Mouse (Mus musculus) midbrain, embryonic 14.5 days (tissue): Measurements from ENCODE around the gene Cul5. TPM values are rescaled to one million over a fixed set of nuclear protein-coding genes. Genes with fewer than 3 reads are reported as not detected.
A peak's percentile ranks its signal among the peaks of the same experiment; 100 is the strongest.

ENCODE experiments used
- ATAC-seq: fragments of 200-750 bp; cut with Nextera tagmentation; 2 replicates; pipeline ENCODE4 v1.8.0; 2017; ENCODE audit warnings: moderate number of reproducible peaks, moderate library complexity; ENCODE audit not compliant: low FRiP score, low TSS enrichment
- DNase-seq: peaks from one replicate; pipeline ENCODE4 v3.0.0-alpha.2; 2015
- H3K27ac ChIP-seq: fragments of 300-500 bp; sonication (generic); replicated peaks from 2 replicates; pipeline ENCODE4 v1.5.1; 2014; ENCODE audit warnings: mild to moderate bottlenecking, low read depth, low read length, moderate library complexity
- H3K27me3 ChIP-seq: fragments of 300-500 bp; sonication (generic); 2 replicates; pipeline ENCODE4 v1.6.1; 2014; ENCODE audit warnings: low read length, control low read depth, mixed read lengths; ENCODE audit not compliant: control insufficient read depth, insufficient read depth
- H3K36me3 ChIP-seq: fragments of 300-500 bp; sonication (generic); 2 replicates; pipeline ENCODE4 v1.6.1; 2014; ENCODE audit warnings: low read length, control low read depth; ENCODE audit not compliant: control insufficient read depth, insufficient read depth
- H3K4me1 ChIP-seq: fragments of 300-500 bp; sonication (generic); 2 replicates; pipeline ENCODE4 v1.6.1; 2014; ENCODE audit warnings: mild to moderate bottlenecking, antibody characterized with exemption, low read length, control low read depth; ENCODE audit not compliant: control insufficient read depth, insufficient read depth
- H3K4me2 ChIP-seq: fragments of 300-500 bp; sonication (generic); 2 replicates; pipeline ENCODE4 v1.6.1; 2014; ENCODE audit warnings: mild to moderate bottlenecking, low read length, moderate library complexity
- H3K4me3 ChIP-seq: fragments of 300-500 bp; sonication (generic); replicated peaks from 2 replicates; pipeline ENCODE4 v1.5.1; 2014; ENCODE audit warnings: low read depth, low read length
- H3K9ac ChIP-seq: fragments of 300-500 bp; sonication (generic); replicated peaks from 2 replicates; pipeline ENCODE4 v1.6.1; 2014; ENCODE audit warnings: mild to moderate bottlenecking, low read length, moderate library complexity
- H3K9me3 ChIP-seq: fragments of 300-500 bp; sonication (generic); 2 replicates; pipeline ENCODE4 v1.6.1; 2016; ENCODE audit warnings: low read length, control low read depth, mixed read lengths; ENCODE audit not compliant: control insufficient read depth
- WGBS: fragments of 180-500 bp; shearing (Covaris S2); extraction: QIAGEN DNeasy Blood & Tissue Kit; methylation state at CpG from one replicate; pipeline ENCODE4 v1.1.7; 2014; 5-methylcytosine and 5-hydroxymethylcytosine counted together
- polyA plus RNA-seq: library from polyadenylated mRNA; unstranded; fragments of >200 nt; fragmentation: Nextera tagmentation; extraction: Ambion mirVana; gene quantifications from 2 replicates; pipeline ENCODE4 v1.2.1, GENCODE M21; 2014

Gene Cul5
- 64.1 and 69.3 TPM in 2 replicates for polyA plus RNA-seq

- Histone ChIP-seq H3K27ac (no peak within 1 kb of the TSS), H3K9ac (no peak within 1 kb of the TSS), H3K27me3 (no peaks in the 10 kb centered on the region), H3K36me3 (no peaks in the 10 kb centered on the region), H3K9me3 (no peaks in the 10 kb centered on the region), H3K4me3 (no peak within 1 kb of the TSS), H3K4me1 (peaks cover 16% of the 10 kb centered on the region), H3K4me2 (no peak within 1 kb of the TSS)
- DNase-seq (peak; percentile 47), ATAC-seq (no peak)
- WGBS: 56% methylated on average over 5 of the region's 5 CpGs
Observed at GRCm38 (mm10) chr9:53669680-53670219, at the start of gene Cul5. Gene Cul5, minus strand, starts transcription at chr9:53670014.

DNA sequence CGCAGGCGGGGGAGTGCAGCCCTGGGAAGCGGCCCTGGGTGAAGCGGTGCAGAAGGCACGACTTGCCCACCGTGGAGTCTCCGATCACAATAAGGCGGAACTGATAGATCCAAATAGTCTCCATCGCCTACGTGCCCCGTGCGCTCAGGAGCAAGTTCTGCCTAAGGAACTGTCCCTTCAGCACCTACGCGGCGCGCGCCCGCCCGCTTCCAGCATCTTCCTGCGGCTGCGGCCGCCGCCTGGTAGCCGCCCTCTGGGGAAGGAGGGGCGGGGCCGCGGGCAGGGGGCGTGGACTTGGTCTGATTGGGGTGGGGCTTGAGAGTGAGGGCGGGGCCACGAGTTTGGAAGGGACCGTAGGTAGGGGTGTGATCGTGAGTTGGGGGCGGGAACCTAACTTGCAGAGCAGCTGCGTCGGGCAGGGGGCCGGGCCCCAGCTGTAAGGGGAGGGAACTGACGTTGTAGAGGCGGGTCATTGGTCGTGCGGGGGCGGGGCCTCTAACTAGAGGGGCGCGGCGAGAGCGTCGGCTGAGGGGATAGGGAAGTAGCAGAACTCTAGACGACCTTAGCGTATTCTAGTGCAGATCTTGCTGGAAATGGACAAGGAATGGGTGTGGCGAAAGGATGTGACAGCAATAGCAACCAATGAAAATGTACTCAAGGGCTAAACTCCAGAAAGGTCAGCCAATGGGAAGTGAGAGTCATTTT lies 36.3 kb upstream of the Cul5 start, which contains the start of gene Rab39:
Rab39 (minus strand) TSS at position 241 of the 705 bp plus-strand sequence.
- no peaks in the 10 kb centered on the region for H3K27me3 ChIP-seq
- H3K27ac ChIP-seq: 0 out of 2 replicates have a peak within 1 kb of the TSS, but pooled peaks have one; percentile 26
- H3K4me1 ChIP-seq: peaks cover 5% of the 10 kb centered on the region; the same call in 1 of the 2 replicates
- H3K9ac ChIP-seq: peak within 1 kb of the TSS; percentile 65
- peak within 1 kb of the TSS; percentile 75 for H3K4me2 ChIP-seq
- under 1% methylated on average over 49 of the region's 49 CpGs for WGBS
- no peaks in the 10 kb centered on the region for H3K9me3 ChIP-seq
- H3K36me3 ChIP-seq: no peaks in the 10 kb centered on the region
- peak within 1 kb of the TSS; percentile 65 for H3K4me3 ChIP-seq
- peak; percentile 94 for ATAC-seq
- DNase-seq: peak; percentile 90

GRCm38 (mm10) chr9:53705491-53705991 lies 35.7 kb upstream of the Cul5 start:
- Histone ChIP-seq H3K9me3 (no peaks in the 10 kb centered on the region), H3K4me3 (peak overlapping the region; percentile 65), H3K4me1 (peaks cover 5% of the 10 kb centered on the region; the same call in 1 of the 2 replicates), H3K27ac (0 out of 2 replicates have a peak overlapping the region, but pooled peaks have one; percentile 26), H3K36me3 (no peaks in the 10 kb centered on the region), H3K27me3 (no peaks in the 10 kb centered on the region), H3K4me2 (peak overlapping the region; percentile 75), H3K9ac (peak overlapping the region; percentile 65)
- ATAC-seq (peak; percentile 68), DNase-seq (peak; percentile 73)
- WGBS: under 1% methylated on average over 28 of the region's 28 CpGs

DNA sequence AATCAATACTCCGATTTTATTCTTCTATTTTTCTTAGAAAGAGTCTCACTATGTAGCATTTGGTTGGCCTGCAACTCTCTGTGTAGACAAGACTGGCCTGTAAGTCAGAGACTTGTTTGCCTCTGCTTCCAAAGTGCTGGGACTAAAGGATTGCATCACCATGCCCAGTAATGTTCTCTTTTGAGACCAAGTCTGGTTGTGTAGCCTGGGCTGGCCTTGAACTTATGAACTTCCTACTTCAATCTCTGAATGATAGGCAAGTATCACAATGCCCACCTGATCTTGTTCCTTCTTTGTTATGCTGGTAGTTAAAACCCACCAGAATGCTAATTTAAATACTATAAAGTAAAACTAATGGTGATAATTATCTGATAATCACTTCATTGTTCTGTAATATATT lies 33.2 kb upstream of the Cul5 start:
- Histone ChIP-seq H3K9me3 (no peaks in the 10 kb centered on the region), H3K9ac (no peak overlapping the region), H3K36me3 (no peaks in the 10 kb centered on the region), H3K27me3 (no peaks in the 10 kb centered on the region), H3K4me3 (no peak overlapping the region), H3K4me2 (no peak overlapping the region), H3K4me1 (peaks cover 5% of the 10 kb centered on the region; the same call in 1 of the 2 replicates), H3K27ac (no peak overlapping the region)
- 97% methylated on average over 1 of the region's 1 CpGs for WGBS
- ATAC-seq: no peak
- no peak for DNase-seq

DNA sequence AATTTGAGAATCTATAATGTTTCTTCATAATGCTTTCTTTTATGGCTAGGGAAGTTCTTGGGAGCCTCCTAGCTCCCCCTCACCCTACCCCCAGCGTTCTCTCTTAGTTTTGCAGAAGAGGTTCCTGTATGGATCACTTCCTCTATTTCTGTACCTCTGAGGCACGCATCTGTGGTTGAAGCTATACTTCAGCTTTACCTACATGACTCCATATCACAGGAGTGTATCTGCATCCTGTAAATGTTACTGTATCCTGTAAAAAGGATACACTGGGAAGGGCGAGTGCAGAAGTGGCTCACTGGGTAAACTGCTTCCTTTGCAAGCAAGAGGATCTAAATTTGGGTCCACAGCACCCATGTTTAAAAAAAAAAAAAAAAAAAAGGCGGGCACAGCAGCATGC lies 30.7 kb upstream of the Cul5 start:
- Histone ChIP-seq H3K36me3 (no peaks in the 10 kb centered on the region), H3K9me3 (no peaks in the 10 kb centered on the region), H3K4me3 (no peak overlapping the region), H3K27me3 (no peaks in the 10 kb centered on the region), H3K4me2 (no peak overlapping the region), H3K27ac (no peak overlapping the region), H3K9ac (no peak overlapping the region), H3K4me1 (no peaks in the 10 kb centered on the region)
- ATAC-seq (no peak), DNase-seq (no peak)
- 83% methylated on average over 4 of the region's 4 CpGs for WGBS

DNA sequence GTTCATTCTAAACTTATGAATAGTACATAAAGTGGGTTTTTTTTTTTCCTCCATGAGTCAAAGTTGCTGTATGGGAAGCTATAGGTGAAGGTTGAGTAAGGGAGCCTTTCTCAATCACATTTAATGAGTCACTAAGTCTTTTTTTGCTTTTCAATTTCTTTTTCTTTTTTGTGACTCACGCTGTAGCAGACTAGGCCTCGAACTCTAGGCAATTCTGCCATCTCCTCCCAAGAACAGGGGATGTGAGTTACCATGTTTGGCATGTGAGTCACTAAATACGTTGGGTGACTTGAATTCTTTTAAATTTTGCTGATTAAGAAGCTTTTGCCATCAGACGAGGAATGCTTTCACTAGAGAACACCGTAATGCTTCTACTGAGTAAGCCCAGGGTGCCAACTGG lies 26.0 kb upstream of the Cul5 start:
- ATAC-seq (no peak), DNase-seq (no peak)
- WGBS: 89% methylated on average over 5 of the region's 5 CpGs

DNA sequence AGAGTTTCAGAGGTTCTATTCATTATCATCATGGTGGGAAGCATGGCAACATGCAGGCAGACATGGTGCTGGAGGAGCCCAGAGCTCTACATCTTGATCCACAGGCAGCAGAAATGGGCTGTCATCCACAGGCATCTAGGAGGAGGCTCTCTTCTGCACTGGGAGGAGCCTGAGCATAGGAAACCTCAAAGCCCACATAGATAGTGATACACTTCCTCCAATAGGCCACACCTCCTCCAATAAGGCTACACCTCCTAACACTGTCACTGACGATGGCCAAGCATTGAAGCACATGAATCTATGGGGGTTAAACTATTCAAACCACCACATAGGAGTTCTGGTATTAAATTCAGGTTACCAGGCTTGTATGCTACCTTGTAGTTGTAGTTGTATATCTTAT lies 23.9 kb upstream of the Cul5 start:
- H3K36me3 ChIP-seq: no peaks in the 10 kb centered on the region
- H3K27me3 ChIP-seq: no peaks in the 10 kb centered on the region
- ATAC-seq (no peak), DNase-seq (no peak)
- H3K4me3 ChIP-seq: no peak overlapping the region
- H3K27ac ChIP-seq: no peak overlapping the region
- no peaks in the 10 kb centered on the region for H3K9me3 ChIP-seq
- 84% methylated on average over 1 of the region's 1 CpGs for WGBS
- no peak overlapping the region for H3K4me2 ChIP-seq
- H3K9ac ChIP-seq: no peak overlapping the region
- H3K4me1 ChIP-seq: no peaks in the 10 kb centered on the region

More for the DNA sequence above, 26.0 kb upstream of the Cul5 start:
- no peak overlapping the region for H3K27ac ChIP-seq
- no peaks in the 10 kb centered on the region for H3K36me3 ChIP-seq
- no peaks in the 10 kb centered on the region for H3K4me1 ChIP-seq
- no peaks in the 10 kb centered on the region for H3K9me3 ChIP-seq
- no peak overlapping the region for H3K4me3 ChIP-seq
- H3K27me3 ChIP-seq: no peaks in the 10 kb centered on the region
- no peak overlapping the region for H3K4me2 ChIP-seq
- no peak overlapping the region for H3K9ac ChIP-seq

GRCm38 (mm10) chr9:53691745-53692670 lies 22.2 kb upstream of the Cul5 start:
- no peak overlapping the region for H3K9ac ChIP-seq
- H3K9me3 ChIP-seq: no peaks in the 10 kb centered on the region
- no peak overlapping the region for H3K4me2 ChIP-seq
- no peaks in the 10 kb centered on the region for H3K27me3 ChIP-seq
- 44% methylated on average over 7 of the region's 7 CpGs for WGBS
- DNase-seq (no peak), ATAC-seq (no peak)
- no peaks in the 10 kb centered on the region for H3K36me3 ChIP-seq
- H3K4me1 ChIP-seq: no peaks in the 10 kb centered on the region
- no peak overlapping the region for H3K27ac ChIP-seq
- H3K4me3 ChIP-seq: no peak overlapping the region
